Mouse (Mus musculus) embryonic fibroblast, embryonic 13.5 days (primary cell): ENCODE data around the gene Plxna2.

Experiments used
- CTCF ChIP-seq: IDR thresholded peaks from 2 replicates; pipeline ENCODE4 v1.5.1; 2011; ENCODE audit warnings: mild to moderate bottlenecking, control low read depth, low read length, moderate library complexity, borderline replicate concordance; ENCODE audit not compliant: insufficient read depth
- POLR2A ChIP-seq: IDR thresholded peaks from 2 replicates; pipeline ENCODE4 v1.6.1; 2011; ENCODE audit warnings: low read depth, mild to moderate bottlenecking, control low read depth, low read length, moderate library complexity

DNA sequence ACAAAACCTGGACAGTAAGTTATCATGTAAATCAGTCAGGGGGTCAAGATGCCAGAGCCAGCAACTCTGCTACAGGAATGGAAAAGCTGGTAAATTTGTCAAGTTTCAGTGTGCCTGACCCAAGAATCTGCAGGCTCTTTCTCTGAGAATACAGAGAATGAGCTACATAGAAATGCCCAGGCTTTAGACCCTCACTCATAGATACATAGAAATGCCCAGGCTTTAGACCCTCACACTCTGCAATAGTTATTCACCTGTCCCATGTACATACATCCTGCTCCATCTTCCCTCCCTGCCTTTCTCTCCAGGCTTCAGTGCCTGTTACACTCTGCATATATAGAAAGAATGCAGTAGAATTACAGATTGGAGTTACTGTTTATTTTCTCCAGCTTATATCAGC lies 129.2 kb downstream of the Plxna2 start:
- TF ChIP-seq POLR2A, result no peak
- TF ChIP-seq CTCF, result no peak
